Mouse (Mus musculus): ENCODE results near the gene Higd1a. TPM values are rescaled to one million over a fixed set of nuclear protein-coding genes. Genes with fewer than 3 reads are reported as not detected.

Gene Higd1a
- polyA plus RNA-seq, 1 experiment from 2014 or later = 275 TPM

DNA sequence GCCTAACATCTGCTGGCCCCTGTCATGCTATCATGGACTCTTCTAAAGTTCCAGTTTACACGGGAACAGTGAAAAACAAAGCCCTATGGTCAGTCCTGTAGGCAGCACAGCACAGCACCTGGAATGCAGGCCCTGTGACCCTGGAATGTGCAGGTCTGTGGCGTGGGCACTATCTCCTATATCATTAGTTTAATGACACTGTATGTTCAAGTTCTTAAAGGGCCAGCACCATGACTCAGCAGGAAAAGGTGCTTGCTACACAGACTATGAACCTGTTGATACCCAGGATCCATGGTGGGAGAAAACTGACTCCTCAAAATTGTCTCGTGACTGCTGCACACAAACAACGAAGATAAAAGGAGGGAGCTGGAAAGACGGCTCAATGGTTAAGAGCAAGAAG, 10.3 kb downstream of the Higd1a start:
- peaks cover 61% of the 10 kb centered on the region for H3K36me3 ChIP-seq (ENCODE audit: control insufficient read depth, insufficient read depth, low read length)
- H3K9me3 ChIP-seq (ENCODE audit: control insufficient read depth, low read length) = no peaks in the 10 kb centered on the region
- no peak overlapping the region for H3K27ac ChIP-seq (replicated peaks in 1 of 2; ENCODE audit: control insufficient read depth in 1 of 2, insufficient read depth in 1 of 2, low read depth in 2 of 2, low read length in 2 of 2)
- no peak overlapping the region for H3K4me3 ChIP-seq (ENCODE audit: control insufficient read depth in 1 of 2, insufficient read depth in 1 of 2, low read depth in 1 of 2, low read length in 2 of 2)
- H3K4me2 ChIP-seq (ENCODE audit: low read length) = no peak overlapping the region
- H3K9ac ChIP-seq (ENCODE audit: low read length) = no peak overlapping the region
- WGBS = 59% methylated on average over 5 of the region's 5 CpGs
- H3K4me1 ChIP-seq (ENCODE audit: control insufficient read depth in 2 of 2, insufficient read depth in 2 of 2, low read length in 2 of 2) = no peaks in the 10 kb centered on the region
- ATAC-seq (ENCODE audit: insufficient number of reproducible peaks, insufficient read depth, low FRiP score, low read depth) = no peak
- no peaks in the 10 kb centered on the region for H3K27me3 ChIP-seq (ENCODE audit: control insufficient read depth, insufficient read depth, low read length)

DNA sequence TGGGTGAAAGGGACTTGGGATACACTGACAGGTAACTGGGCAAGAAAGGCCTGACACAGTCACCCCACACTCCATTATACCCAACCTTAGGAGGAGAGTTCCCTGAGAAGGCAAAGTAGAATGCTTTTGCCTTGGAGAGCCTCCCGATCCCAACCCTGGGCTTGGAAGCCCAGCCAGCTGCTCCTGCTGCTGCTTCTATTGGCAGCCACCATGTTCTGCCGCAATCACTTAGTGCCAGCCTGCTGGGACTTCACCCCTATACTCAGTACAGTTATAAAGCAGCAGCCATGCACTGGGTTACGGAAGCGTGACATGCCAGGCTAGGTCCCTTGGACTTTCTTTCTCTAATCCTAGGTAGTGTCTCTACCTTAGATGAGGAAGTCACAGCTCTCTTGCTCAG, 11.0 kb downstream of the Higd1a start:
- WGBS = 89% methylated on average over 4 of the region's 4 CpGs
- H3K36me3 ChIP-seq (ENCODE audit: control insufficient read depth, insufficient read depth, low read length) = peaks cover 54% of the 10 kb centered on the region

DNA sequence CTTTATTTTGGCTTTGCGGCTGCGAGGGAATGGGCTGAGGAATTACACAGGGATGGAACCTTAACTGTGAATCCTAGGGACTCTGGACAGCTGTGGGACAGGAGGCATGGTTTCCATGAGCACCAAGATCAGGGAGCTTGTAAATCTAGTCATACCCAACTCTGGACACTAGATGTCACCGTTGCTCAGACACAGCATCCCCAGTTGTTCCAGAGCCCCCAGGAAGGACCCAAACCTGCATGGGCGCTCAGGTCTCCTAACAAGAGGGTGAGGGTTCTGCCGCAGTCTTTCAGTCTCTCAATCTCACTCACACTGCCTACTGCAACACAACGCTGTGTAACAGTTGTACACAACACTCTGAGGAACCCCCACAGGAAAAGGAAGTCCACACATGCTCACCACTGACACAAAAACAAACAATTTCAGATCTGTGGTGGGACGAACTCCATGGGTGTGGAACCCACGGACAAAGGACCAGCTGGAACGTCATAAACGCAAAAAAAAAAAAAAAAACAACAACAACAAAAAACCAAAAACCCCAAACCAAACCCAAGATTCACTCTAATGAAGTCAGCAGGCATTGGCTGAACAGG, 11.5 kb downstream of the Higd1a start:
- no peak overlapping the region for H3K4me3 ChIP-seq (ENCODE audit: control insufficient read depth in 1 of 2, insufficient read depth in 1 of 2, low read depth in 1 of 2, low read length in 2 of 2)
- H3K9me3 ChIP-seq (ENCODE audit: control insufficient read depth, low read length) = no peaks in the 10 kb centered on the region
- 0 out of 2 replicates have a peak overlapping the region, but pooled peaks have one; percentile 34 for H3K9ac ChIP-seq (ENCODE audit: low read length)
- no peak overlapping the region for H3K27ac ChIP-seq (replicated peaks in 1 of 2; ENCODE audit: control insufficient read depth in 1 of 2, insufficient read depth in 1 of 2, low read depth in 2 of 2, low read length in 2 of 2)
- H3K36me3 ChIP-seq (ENCODE audit: control insufficient read depth, insufficient read depth, low read length) = peaks cover 49% of the 10 kb centered on the region
- ATAC-seq (ENCODE audit: insufficient number of reproducible peaks, insufficient read depth, low FRiP score, low read depth) = no peak
- no peaks in the 10 kb centered on the region for H3K27me3 ChIP-seq (ENCODE audit: control insufficient read depth, insufficient read depth, low read length)
- H3K4me1 ChIP-seq (ENCODE audit: control insufficient read depth in 2 of 2, insufficient read depth in 2 of 2, low read length in 2 of 2) = no peaks in the 10 kb centered on the region
- WGBS = 50% methylated on average over 10 of the region's 10 CpGs
- H3K4me2 ChIP-seq (ENCODE audit: low read length) = no peak overlapping the region

More for the DNA sequence above, 11.0 kb downstream of the Higd1a start:
- H3K27ac ChIP-seq (replicated peaks in 1 of 2; ENCODE audit: control insufficient read depth in 1 of 2, insufficient read depth in 1 of 2, low read depth in 2 of 2, low read length in 2 of 2) = no peak overlapping the region
- H3K4me3 ChIP-seq (ENCODE audit: control insufficient read depth in 1 of 2, insufficient read depth in 1 of 2, low read depth in 1 of 2, low read length in 2 of 2) = no peak overlapping the region
- H3K27me3 ChIP-seq (ENCODE audit: control insufficient read depth, insufficient read depth, low read length) = no peaks in the 10 kb centered on the region
- no peak for ATAC-seq (ENCODE audit: insufficient number of reproducible peaks, insufficient read depth, low FRiP score, low read depth)
- no peak overlapping the region for H3K4me2 ChIP-seq (ENCODE audit: low read length)
- no peaks in the 10 kb centered on the region for H3K9me3 ChIP-seq (ENCODE audit: control insufficient read depth, low read length)
- H3K4me1 ChIP-seq (ENCODE audit: control insufficient read depth in 2 of 2, insufficient read depth in 2 of 2, low read length in 2 of 2) = no peaks in the 10 kb centered on the region
- H3K9ac ChIP-seq (ENCODE audit: low read length) = 0 out of 2 replicates have a peak overlapping the region, but pooled peaks have one; percentile 34

DNA sequence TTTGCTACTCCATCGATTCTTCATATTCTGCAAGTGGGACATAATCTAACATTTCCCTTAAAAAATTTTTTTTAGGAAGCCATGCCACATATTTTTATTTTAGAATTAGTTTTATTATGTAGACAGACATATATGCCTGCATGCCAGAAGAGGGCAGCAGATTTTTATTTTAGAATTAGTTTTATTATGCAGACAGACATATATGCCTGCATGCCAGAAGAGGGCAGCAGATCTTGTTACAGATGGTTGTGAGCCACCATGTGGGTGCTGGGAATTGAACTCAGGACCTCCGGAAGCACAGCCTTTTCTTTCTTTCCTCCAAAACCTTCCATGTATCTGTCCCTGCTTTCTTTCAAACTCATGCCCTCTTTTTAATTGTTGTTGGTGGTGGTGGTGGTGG, 15.2 kb downstream of the Higd1a start:
- no peak overlapping the region for H3K9ac ChIP-seq (ENCODE audit: low read length)
- H3K4me3 ChIP-seq (ENCODE audit: control insufficient read depth in 1 of 2, insufficient read depth in 1 of 2, low read depth in 1 of 2, low read length in 2 of 2) = no peak overlapping the region
- H3K4me2 ChIP-seq (ENCODE audit: low read length) = no peak overlapping the region
- H3K36me3 ChIP-seq (ENCODE audit: control insufficient read depth, insufficient read depth, low read length) = peaks cover 13% of the 10 kb centered on the region
- H3K9me3 ChIP-seq (ENCODE audit: control insufficient read depth, low read length) = no peaks in the 10 kb centered on the region
- no peak overlapping the region for H3K27ac ChIP-seq (replicated peaks in 1 of 2; ENCODE audit: control insufficient read depth in 1 of 2, insufficient read depth in 1 of 2, low read depth in 2 of 2, low read length in 2 of 2)
- no peaks in the 10 kb centered on the region for H3K27me3 ChIP-seq (ENCODE audit: control insufficient read depth, insufficient read depth, low read length)
- ATAC-seq (ENCODE audit: insufficient number of reproducible peaks, insufficient read depth, low FRiP score, low read depth) = no peak
- peaks cover 4 to 5% of the 10 kb centered on the region in 2 experiments; a peak in 3 of 4 replicates for H3K4me1 ChIP-seq (ENCODE audit: control insufficient read depth in 2 of 2, insufficient read depth in 2 of 2, low read length in 2 of 2)
- 87% methylated on average over 2 of the region's 2 CpGs for WGBS

DNA sequence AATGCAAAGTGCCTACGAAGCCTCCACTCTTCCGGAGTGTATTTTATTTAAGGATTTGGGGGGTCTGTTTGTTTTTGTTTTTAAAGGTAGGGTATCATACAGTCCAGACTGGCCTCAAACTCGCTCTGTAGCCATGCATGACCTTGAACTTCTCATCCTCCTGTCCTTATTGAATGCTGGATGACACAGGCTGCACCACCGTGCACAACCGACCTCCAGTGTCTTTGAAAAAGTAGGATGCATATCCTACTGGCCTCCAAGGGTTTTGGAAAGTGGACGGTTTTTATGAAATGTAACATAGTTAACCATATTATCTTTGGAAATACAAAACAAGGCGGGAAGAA, 18.6 kb downstream of the Higd1a start:
- Histone ChIP-seq H3K4me2 (ENCODE audit: low read length) (peak overlapping the region; percentile 86), H3K4me3 (ENCODE audit: control insufficient read depth in 1 of 2, insufficient read depth in 1 of 2, low read depth in 1 of 2, low read length in 2 of 2) (peak overlapping the region; percentile 51 to 54), H3K9ac (ENCODE audit: low read length) (peak overlapping the region; percentile 59), H3K27ac (replicated peaks in 1 of 2; ENCODE audit: control insufficient read depth in 1 of 2, insufficient read depth in 1 of 2, low read depth in 2 of 2, low read length in 2 of 2) (no peak overlapping the region), H3K9me3 (ENCODE audit: control insufficient read depth, low read length) (0 out of 2 replicates have a peak, but pooled peaks cover 4% of the 10 kb centered on the region), H3K27me3 (ENCODE audit: control insufficient read depth, insufficient read depth, low read length) (no peaks in the 10 kb centered on the region), H3K36me3 (ENCODE audit: control insufficient read depth, insufficient read depth, low read length) (no peaks in the 10 kb centered on the region), H3K4me1 (ENCODE audit: control insufficient read depth in 2 of 2, insufficient read depth in 2 of 2, low read length in 2 of 2) (peaks cover 4 to 5% of the 10 kb centered on the region in 2 experiments; a peak in 3 of 4 replicates)
- no peak for ATAC-seq (ENCODE audit: insufficient number of reproducible peaks, insufficient read depth, low FRiP score, low read depth)
- 36% methylated on average over 7 of the region's 7 CpGs for WGBS

DNA sequence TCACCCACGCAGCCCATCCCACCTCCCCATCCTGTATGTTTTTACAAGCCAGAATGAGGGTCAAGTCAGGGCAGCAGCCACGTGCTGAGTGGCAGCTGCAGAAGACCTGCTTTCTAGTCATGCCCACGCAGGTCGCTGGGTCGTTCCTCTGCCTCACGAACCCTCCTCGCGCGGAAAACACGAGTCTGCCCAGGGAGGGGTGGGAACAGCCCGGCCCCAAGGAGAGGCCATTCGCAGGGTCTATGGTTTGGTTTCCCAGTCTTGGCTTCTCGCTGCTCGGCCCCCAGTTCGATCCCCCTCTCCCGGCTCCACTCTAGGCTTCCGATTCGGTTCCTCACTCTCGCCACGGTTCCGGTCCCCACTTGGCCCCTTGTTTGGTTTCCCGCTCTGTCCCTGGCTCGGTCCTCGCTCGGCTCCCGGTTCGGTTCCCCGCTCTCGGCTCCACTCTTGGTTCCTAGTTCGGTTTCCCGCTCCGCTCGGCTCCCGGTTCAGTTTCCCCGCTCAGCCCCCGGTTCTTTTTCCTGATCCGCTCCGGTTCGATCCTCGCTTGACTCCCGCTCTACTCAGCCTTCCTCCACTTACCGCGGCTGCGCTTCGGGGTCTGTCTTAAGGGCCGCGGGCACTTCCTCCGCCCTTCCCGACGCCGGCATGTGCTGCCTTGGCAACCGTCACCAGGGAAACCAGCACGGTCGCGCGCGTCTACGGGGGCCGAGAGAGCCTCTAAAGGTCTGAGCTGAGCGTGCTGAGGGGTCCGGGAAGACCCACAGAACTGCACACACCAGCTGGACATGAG, 19.1 kb downstream of the Higd1a start, which contains the start of gene Ccdc13:
Ccdc13 (minus strand) TSS at position 633 of the 793 bp plus-strand sequence.
- Histone ChIP-seq H3K4me3 (ENCODE audit: control insufficient read depth in 1 of 2, insufficient read depth in 1 of 2, low read depth in 1 of 2, low read length in 2 of 2) (peak within 1 kb of the TSS; percentile 51 to 54), H3K27me3 (ENCODE audit: control insufficient read depth, insufficient read depth, low read length) (no peaks in the 10 kb centered on the region), H3K9ac (ENCODE audit: low read length) (peak within 1 kb of the TSS; percentile 59), H3K36me3 (ENCODE audit: control insufficient read depth, insufficient read depth, low read length) (no peaks in the 10 kb centered on the region), H3K9me3 (ENCODE audit: control insufficient read depth, low read length) (0 out of 2 replicates have a peak, but pooled peaks cover 4% of the 10 kb centered on the region), H3K27ac (replicated peaks in 1 of 2; ENCODE audit: control insufficient read depth in 1 of 2, insufficient read depth in 1 of 2, low read depth in 2 of 2, low read length in 2 of 2) (no peak within 1 kb of the TSS), H3K4me2 (ENCODE audit: low read length) (peak within 1 kb of the TSS; percentile 86), H3K4me1 (ENCODE audit: control insufficient read depth in 2 of 2, insufficient read depth in 2 of 2, low read length in 2 of 2) (peaks cover 4 to 5% of the 10 kb centered on the region in 2 experiments; a peak in 3 of 4 replicates)
- WGBS = 6% methylated on average over 61 of the region's 61 CpGs
- peak; percentile 54 for ATAC-seq (ENCODE audit: insufficient number of reproducible peaks, insufficient read depth, low FRiP score, low read depth)

DNA sequence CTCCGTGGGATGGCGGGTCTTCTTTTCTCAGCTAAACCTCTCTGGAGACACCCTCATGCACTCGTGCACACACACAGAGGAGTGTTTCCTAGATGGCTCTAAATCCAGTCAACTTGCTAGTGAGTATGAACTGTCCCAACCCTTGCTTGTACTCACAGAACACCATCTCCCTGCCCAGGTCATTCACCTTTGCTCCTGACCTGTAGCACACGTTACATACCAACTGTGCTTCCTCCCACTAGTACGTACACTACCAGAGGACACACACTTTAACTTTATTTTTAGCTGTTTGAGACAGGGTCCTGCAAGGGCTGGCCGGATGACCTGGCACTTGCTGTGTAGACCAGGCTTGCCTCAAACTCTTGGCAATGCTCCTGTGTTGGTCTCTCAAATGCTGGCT, 20.2 kb downstream of the Higd1a start:
- no peak for ATAC-seq (ENCODE audit: insufficient number of reproducible peaks, insufficient read depth, low FRiP score, low read depth)
- H3K4me1 ChIP-seq (ENCODE audit: control insufficient read depth in 2 of 2, insufficient read depth in 2 of 2, low read length in 2 of 2) = peaks cover 4 to 5% of the 10 kb centered on the region in 2 experiments; a peak in 3 of 4 replicates
- no peak overlapping the region for H3K4me2 ChIP-seq (ENCODE audit: low read length)
- H3K27me3 ChIP-seq (ENCODE audit: control insufficient read depth, insufficient read depth, low read length) = no peaks in the 10 kb centered on the region
- H3K27ac ChIP-seq (replicated peaks in 1 of 2; ENCODE audit: control insufficient read depth in 1 of 2, insufficient read depth in 1 of 2, low read depth in 2 of 2, low read length in 2 of 2) = no peak overlapping the region
- 0 out of 2 replicates have a peak, but pooled peaks cover 4% of the 10 kb centered on the region for H3K9me3 ChIP-seq (ENCODE audit: control insufficient read depth, low read length)
- H3K36me3 ChIP-seq (ENCODE audit: control insufficient read depth, insufficient read depth, low read length) = no peaks in the 10 kb centered on the region
- 87% methylated on average over 6 of the region's 6 CpGs for WGBS
- no peak overlapping the region for H3K4me3 ChIP-seq (ENCODE audit: control insufficient read depth in 1 of 2, insufficient read depth in 1 of 2, low read depth in 1 of 2, low read length in 2 of 2)
- no peak overlapping the region for H3K9ac ChIP-seq (ENCODE audit: low read length)

Data from heart, embryonic 14.5 days (tissue).